Mouse (Mus musculus) MEL (cell line): ENCODE measurements at regions not wholly inside any gene's neighbourhood (a gene's known extent, or its start where the extent isn't known, plus 50 kb on each side); places are given as distances from the start of the nearest gene placed in this dataset.

Source experiments
- DNase-seq: peaks from one replicate; pipeline ENCODE4 v3.0.0; 2011; ENCODE audit warnings: low read depth, low spot score
- H3K27ac ChIP-seq: 2 replicates; pipeline ENCODE4 v1.5.1; 2012; ENCODE audit warnings: low read depth, mild to moderate bottlenecking, control low read depth, low read length, moderate library complexity; ENCODE audit not compliant: control insufficient read depth
- H3K27me3 ChIP-seq, 2 experiments: fragments of 150-350 bp in 1 of 2; sonication (generic) in 1 of 2; 2 replicates each; pipeline ENCODE4 v1.6.1; 2012; ENCODE audit warnings: low read length in 2 of 2, mild to moderate bottlenecking in 2 of 2, improper control_type of control experiment in 1 of 2, moderate library complexity in 1 of 2; ENCODE audit not compliant: insufficient read depth in 2 of 2, control insufficient read depth in 1 of 2
- H3K36me3 ChIP-seq, 2 experiments: 2 replicates each; pipeline ENCODE4 v1.6.1; 2012 to 2014; ENCODE audit warnings: low read length in 2 of 2, improper control_type of control experiment in 1 of 2, inconsistent platforms in 1 of 2, mild to moderate bottlenecking in 1 of 2; ENCODE audit not compliant: insufficient read depth in 2 of 2, control insufficient read depth in 1 of 2
- H3K4me1 ChIP-seq, 2 experiments: fragments of 150-350 bp in 1 of 2; sonication (generic) in 1 of 2; 2 replicates each; pipeline ENCODE4 v1.6.1; 2012; ENCODE audit warnings: low read length in 2 of 2, improper control_type of control experiment in 1 of 2, mild to moderate bottlenecking in 1 of 2; ENCODE audit not compliant: insufficient read depth in 2 of 2, control insufficient read depth in 1 of 2
- H3K4me3 ChIP-seq, 2 experiments: fragments of 150-350 bp in 1 of 2; sonication (generic) in 1 of 2; 2 replicates each; pipeline ENCODE4 v1.5.1; 2012; ENCODE audit warnings: low read depth in 2 of 2, low read length in 2 of 2, mild to moderate bottlenecking in 2 of 2, moderate library complexity in 2 of 2, control low read depth in 1 of 2, improper control_type of control experiment in 1 of 2; ENCODE audit not compliant: control insufficient read depth in 1 of 2, insufficient read depth in 1 of 2
- H3K79me2 ChIP-seq: 2 replicates; pipeline ENCODE4 v1.6.1; 2012; ENCODE audit warnings: mild to moderate bottlenecking, low read length, moderate library complexity; ENCODE audit not compliant: control insufficient read depth, poor library complexity, insufficient read depth
- H3K9ac ChIP-seq: 2 replicates; pipeline ENCODE4 v1.6.1; 2012; ENCODE audit warnings: low read depth, mild to moderate bottlenecking, control low read depth, low read length, moderate library complexity; ENCODE audit not compliant: control insufficient read depth, poor library complexity, severe bottlenecking
- H3K9me3 ChIP-seq: fragments of 150-350 bp; sonication (generic); replicated peaks from 2 replicates; pipeline ENCODE4 v1.6.1; 2012; ENCODE audit warnings: mild to moderate bottlenecking, low read length, improper control_type of control experiment, moderate library complexity; ENCODE audit not compliant: insufficient read depth
- CHD1 ChIP-seq: IDR thresholded peaks from 2 replicates; pipeline ENCODE4 v1.6.1; 2012; ENCODE audit warnings: low read depth, mild to moderate bottlenecking, inconsistent platforms, low read length, improper control_type of control experiment
- CTCF ChIP-seq, 3 experiments: IDR thresholded peaks in 2 of 3; conservative IDR thresholded peaks in 1 of 3; 2 replicates each; pipeline ENCODE4 v1.5.1; 2011 to 2012; ENCODE audit warnings: low read length in 3 of 3, low read depth in 2 of 3, mild to moderate bottlenecking in 2 of 3, improper control_type of control experiment in 1 of 3, inconsistent platforms in 1 of 3, mixed read lengths in 1 of 3, moderate library complexity in 1 of 3; ENCODE audit not compliant: control insufficient read depth in 1 of 3, insufficient read depth in 1 of 3, poor library complexity in 1 of 3, severe bottlenecking in 1 of 3
- ELF1 ChIP-seq: IDR thresholded peaks from 2 replicates; pipeline ENCODE4 v1.6.1; 2014; ENCODE audit warnings: low read depth, mild to moderate bottlenecking, inconsistent platforms, low read length, improper control_type of control experiment, moderate library complexity
- EP300 ChIP-seq, 2 experiments: IDR thresholded peaks; 2 replicates each; pipeline ENCODE4 v1.6.1; 2011; ENCODE audit warnings: improper control_type of control experiment in 2 of 2, low read length in 2 of 2, low read depth in 1 of 2, mild to moderate bottlenecking in 1 of 2
- ETS1 ChIP-seq: IDR thresholded peaks from 2 replicates; pipeline ENCODE4 v1.6.1; 2012; ENCODE audit warnings: low read depth, mild to moderate bottlenecking, inconsistent platforms, low read length, improper control_type of control experiment, moderate library complexity
- GABPA ChIP-seq: IDR thresholded peaks from 2 replicates; pipeline ENCODE4 v1.6.1; 2012; ENCODE audit warnings: low read depth, mild to moderate bottlenecking, inconsistent platforms, low read length, improper control_type of control experiment, moderate library complexity
- GATA1 ChIP-seq: IDR thresholded peaks from 2 replicates; pipeline ENCODE4 v1.6.1; 2011; ENCODE audit warnings: low read depth, low read length, improper control_type of control experiment
- HCFC1 ChIP-seq: IDR thresholded peaks from 2 replicates; pipeline ENCODE4 v1.6.1; 2012; ENCODE audit warnings: low read depth, mild to moderate bottlenecking, inconsistent platforms, low read length, improper control_type of control experiment, moderate library complexity
- KAT2A ChIP-seq: conservative IDR thresholded peaks from 2 replicates; pipeline ENCODE4 v1.6.1; 2012; ENCODE audit warnings: low read depth, low read length, improper control_type of control experiment, inconsistent platforms
- MAFK ChIP-seq: IDR thresholded peaks from 2 replicates; pipeline ENCODE4 v1.6.1; 2011; ENCODE audit warnings: low read depth, mild to moderate bottlenecking, low read length, improper control_type of control experiment, borderline replicate concordance
- MAZ ChIP-seq: IDR thresholded peaks from 2 replicates; pipeline ENCODE4 v1.6.1; 2012; ENCODE audit warnings: low read depth, mild to moderate bottlenecking, inconsistent platforms, low read length, improper control_type of control experiment
- MEF2A ChIP-seq: IDR thresholded peaks from 2 replicates; pipeline ENCODE4 v1.6.1; 2014; ENCODE audit warnings: low read depth, mild to moderate bottlenecking, inconsistent platforms, low read length, improper control_type of control experiment; ENCODE audit not compliant: poor library complexity, insufficient replicate concordance, severe bottlenecking; ENCODE audit errors: extremely low read depth
- MYB ChIP-seq: IDR thresholded peaks from 2 replicates; pipeline ENCODE4 v1.6.1; 2011; ENCODE audit warnings: mild to moderate bottlenecking, low read depth, low read length, improper control_type of control experiment
- MYC ChIP-seq: IDR thresholded peaks from 2 replicates; pipeline ENCODE4 v1.6.1; 2011; ENCODE audit warnings: low read depth, mild to moderate bottlenecking, low read length, improper control_type of control experiment, moderate library complexity
- NELFE ChIP-seq: IDR thresholded peaks from 2 replicates; pipeline ENCODE4 v1.6.1; 2011; ENCODE audit warnings: low read depth, low read length, improper control_type of control experiment
- NRF1 ChIP-seq: IDR thresholded peaks from 2 replicates; pipeline ENCODE4 v1.6.1; 2014; ENCODE audit warnings: low read depth, mild to moderate bottlenecking, inconsistent platforms, low read length, improper control_type of control experiment, moderate library complexity; ENCODE audit not compliant: poor library complexity, insufficient read depth, severe bottlenecking
- POLR2A ChIP-seq, 2 experiments: IDR thresholded peaks; 2 replicates each; pipeline ENCODE4 v1.6.1; 2011 to 2012; ENCODE audit warnings: low read length in 2 of 2, mild to moderate bottlenecking in 2 of 2, control low read depth in 1 of 2, improper control_type of control experiment in 1 of 2, low read depth in 1 of 2, moderate library complexity in 1 of 2; ENCODE audit not compliant: control insufficient read depth in 1 of 2, insufficient read depth in 1 of 2, poor library complexity in 1 of 2
- POLR2AphosphoS2 ChIP-seq: IDR thresholded peaks from 2 replicates; pipeline ENCODE4 v1.6.1; 2011; ENCODE audit warnings: low read length, improper control_type of control experiment
- RAD21 ChIP-seq: IDR thresholded peaks from 2 replicates; pipeline ENCODE4 v1.6.1; 2011; ENCODE audit warnings: mild to moderate bottlenecking, low read depth, low read length, improper control_type of control experiment
- RCOR1 ChIP-seq: IDR thresholded peaks from 2 replicates; pipeline ENCODE4 v1.6.1; 2012; ENCODE audit warnings: low read depth, mild to moderate bottlenecking, inconsistent platforms, low read length, improper control_type of control experiment
- SIN3A ChIP-seq: IDR thresholded peaks from 2 replicates; pipeline ENCODE4 v1.6.1; 2012; ENCODE audit warnings: low read length, improper control_type of control experiment, inconsistent platforms
- USF1 ChIP-seq: IDR thresholded peaks from 2 replicates; pipeline ENCODE4 v1.6.1; 2014; ENCODE audit warnings: low read depth, mild to moderate bottlenecking, inconsistent platforms, low read length, improper control_type of control experiment, moderate library complexity
- USF2 ChIP-seq, 2 experiments: IDR thresholded peaks; 2 replicates each; pipeline ENCODE4 v1.6.1; 2011 to 2012; ENCODE audit warnings: improper control_type of control experiment in 2 of 2, low read length in 2 of 2, borderline replicate concordance in 1 of 2, inconsistent platforms in 1 of 2, low read depth in 1 of 2, mild to moderate bottlenecking in 1 of 2; ENCODE audit not compliant: insufficient read depth in 1 of 2
- ZC3H11A ChIP-seq: IDR thresholded peaks from 2 replicates; pipeline ENCODE4 v1.6.1; 2012; ENCODE audit warnings: low read depth, mild to moderate bottlenecking, inconsistent platforms, low read length, improper control_type of control experiment
- ZKSCAN1 ChIP-seq: IDR thresholded peaks from 2 replicates; pipeline ENCODE4 v1.6.1; 2012; ENCODE audit warnings: low read depth, mild to moderate bottlenecking, inconsistent platforms, low read length, improper control_type of control experiment, moderate library complexity
- ZNF384 ChIP-seq: IDR thresholded peaks from 2 replicates; pipeline ENCODE4 v1.6.1; 2012; ENCODE audit warnings: low read depth, mild to moderate bottlenecking, inconsistent platforms, low read length, improper control_type of control experiment

DNA sequence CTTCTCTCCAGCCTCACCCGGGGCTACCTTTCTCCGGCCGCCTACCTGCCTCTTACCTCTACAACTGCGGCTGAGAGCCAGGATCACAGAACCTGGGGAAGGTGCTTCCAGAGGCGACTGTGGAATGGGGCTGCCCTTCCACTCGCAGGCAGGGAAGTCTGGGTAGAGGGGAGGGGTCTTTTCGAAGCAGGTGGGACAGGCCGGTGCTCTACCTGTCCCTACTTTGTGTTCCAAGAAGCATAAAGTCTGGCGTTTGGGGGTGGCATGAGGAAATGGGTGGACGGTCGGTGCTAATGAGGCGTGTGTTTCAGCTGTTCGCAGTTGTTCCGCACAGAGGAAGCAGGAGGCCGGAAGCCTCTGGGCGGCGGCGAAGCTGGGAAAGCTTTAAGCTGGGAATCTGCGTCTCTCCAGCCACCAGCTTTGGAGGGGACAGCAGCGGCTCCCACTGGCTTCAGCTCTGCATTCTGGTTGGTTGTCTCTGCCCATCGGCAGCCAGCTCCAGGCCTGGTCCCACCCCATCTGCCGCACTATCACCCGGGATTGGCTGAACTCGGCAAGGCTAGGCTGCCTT lies 68.8 kb upstream of the Slc35c1 start:
- no peak overlapping the region for H3K9ac ChIP-seq
- no peak overlapping the region for H3K27ac ChIP-seq
- H3K79me2 ChIP-seq: no peaks in the 10 kb centered on the region
- no peaks in the 10 kb centered on the region for H3K36me3 ChIP-seq
- no peak for TF ChIP-seq EP300 (IDR thresholded peaks at IDR 0.05; ENCODE audit: low read depth in 1 of 2, low read length in 2 of 2)
- no peak for TF ChIP-seq POLR2AphosphoS2
- TF ChIP-seq, all 39 proteins: peak for 0
- Histone ChIP-seq H3K4me1 (no peaks in the 10 kb centered on the region), H3K9me3 (no peaks in the 10 kb centered on the region), H3K4me3 (no peak overlapping the region), H3K27me3 (peaks cover 15 to 28% of the 10 kb centered on the region in 2 experiments)
- DNase-seq: no peak

DNA sequence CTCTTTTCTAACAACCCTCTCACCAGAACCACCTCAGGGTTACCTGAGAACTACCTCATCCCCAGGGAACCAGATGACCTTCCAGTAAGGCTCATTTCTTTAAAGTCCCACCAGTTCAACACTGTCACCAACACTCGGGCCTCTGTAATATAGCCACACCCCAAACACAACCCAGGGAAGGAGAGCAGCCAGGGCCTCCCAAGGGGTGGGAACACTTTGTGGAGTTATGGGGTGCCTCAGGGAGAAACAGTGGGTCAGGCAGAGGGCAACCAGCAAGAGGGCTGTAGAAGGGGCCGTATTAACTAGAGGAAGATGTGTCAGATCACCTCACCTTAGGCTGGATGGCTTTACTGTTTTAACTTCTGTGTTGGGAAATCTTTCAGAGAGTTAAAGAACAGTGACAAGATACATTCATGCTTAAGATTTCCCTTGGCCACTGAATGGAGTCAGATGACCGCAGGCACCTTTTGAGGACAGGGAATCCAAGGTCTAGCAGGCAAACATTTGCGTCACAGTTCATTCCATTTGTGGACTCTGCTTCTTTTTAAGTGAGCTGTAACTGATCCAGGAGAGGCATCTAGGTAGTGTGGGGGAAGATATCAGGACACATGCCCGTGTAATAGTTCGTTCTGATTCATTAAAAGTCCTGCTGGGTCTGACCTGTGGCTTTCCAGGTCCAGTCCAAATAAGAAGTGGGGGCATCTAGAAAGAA lies 67.9 kb upstream of the Slc35c1 start:
- no peaks in the 10 kb centered on the region for H3K79me2 ChIP-seq
- peaks cover 15 to 28% of the 10 kb centered on the region in 2 experiments for H3K27me3 ChIP-seq

DNA sequence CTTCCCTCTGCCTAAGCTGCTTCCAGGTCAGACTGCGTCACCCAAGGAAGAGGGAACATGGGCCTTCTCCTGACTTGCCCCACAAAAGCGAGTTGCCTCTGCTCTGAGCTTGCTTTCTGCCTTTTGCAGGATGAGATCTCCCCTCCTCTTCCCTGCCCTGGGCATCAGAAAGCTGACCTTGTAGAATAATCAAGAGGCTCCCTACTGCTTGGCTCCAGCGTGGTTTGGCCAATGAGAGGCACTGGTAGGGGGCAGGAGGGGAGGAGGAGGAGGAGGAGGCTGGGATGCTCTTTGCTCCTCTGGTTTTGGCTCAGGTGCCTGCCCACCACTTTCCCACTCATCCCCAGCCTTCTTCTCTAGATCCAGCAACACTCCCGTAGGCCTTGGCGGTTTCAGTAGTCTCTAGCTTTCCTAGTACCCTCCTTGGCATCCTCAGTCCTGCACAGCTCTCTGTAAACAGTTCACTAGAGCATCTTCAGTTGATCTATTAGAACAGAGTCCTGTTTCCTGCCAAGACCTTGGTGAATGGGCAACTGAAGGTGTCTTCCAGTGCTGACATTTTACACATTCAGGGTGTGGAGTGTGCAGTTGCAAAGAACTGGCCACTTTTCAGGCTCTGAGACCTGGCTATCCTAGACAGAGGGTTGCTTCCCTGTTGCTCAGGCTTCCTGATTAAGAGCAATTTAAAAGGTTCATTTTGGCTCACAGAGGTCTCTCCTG lies 66.5 kb upstream of the Slc35c1 start:
- DNase-seq: no peak
- H3K9ac ChIP-seq: no peak overlapping the region
- no peak overlapping the region for H3K4me3 ChIP-seq
- no peaks in the 10 kb centered on the region for H3K9me3 ChIP-seq
- H3K4me1 ChIP-seq: no peaks in the 10 kb centered on the region
- peaks cover 12 to 22% of the 10 kb centered on the region in 2 experiments for H3K27me3 ChIP-seq
- no peaks in the 10 kb centered on the region for H3K79me2 ChIP-seq
- H3K27ac ChIP-seq: no peak overlapping the region
- H3K36me3 ChIP-seq: no peaks in the 10 kb centered on the region
- TF ChIP-seq RCOR1 (no peak), USF1 (no peak), MEF2A (no peak), GABPA (no peak), HCFC1 (no peak), USF2 (IDR thresholded peaks at IDR 0.05; ENCODE audit: borderline replicate concordance in 1 of 2, insufficient read depth in 1 of 2, low read depth in 1 of 2, low read length in 2 of 2) (no peak), CHD1 (no peak), EP300 (IDR thresholded peaks at IDR 0.05; ENCODE audit: low read depth in 1 of 2, low read length in 2 of 2) (no peak), NELFE (no peak), MAZ (no peak), NRF1 (no peak), RAD21 (no peak), CTCF (IDR thresholded peaks at IDR 0.05 in 2 of 3, conservative IDR thresholded peaks at IDR 0.05 in 1 of 3; ENCODE audit: control insufficient read depth in 1 of 3, insufficient read depth in 1 of 3, low read depth in 2 of 3, low read length in 3 of 3, poor library complexity in 1 of 3, severe bottlenecking in 1 of 3) (no peak), KAT2A (no peak)

More for the DNA sequence above, 67.9 kb upstream of the Slc35c1 start:
- Histone ChIP-seq H3K27ac (no peak overlapping the region), H3K4me1 (no peaks in the 10 kb centered on the region), H3K4me3 (no peak overlapping the region), H3K9ac (no peak overlapping the region), H3K9me3 (no peaks in the 10 kb centered on the region), H3K36me3 (no peaks in the 10 kb centered on the region)
- no peak for DNase-seq
- no peak for TF ChIP-seq NRF1
- no peak for TF ChIP-seq MYC
- TF ChIP-seq ETS1: no peak
- TF ChIP-seq USF1: no peak
- no peak for TF ChIP-seq ZNF384
- no peak for TF ChIP-seq GABPA
- no peak for TF ChIP-seq MYB
- TF ChIP-seq CHD1: no peak
- no peak for TF ChIP-seq CTCF (IDR thresholded peaks at IDR 0.05 in 2 of 3, conservative IDR thresholded peaks at IDR 0.05 in 1 of 3; ENCODE audit: control insufficient read depth in 1 of 3, insufficient read depth in 1 of 3, low read depth in 2 of 3, low read length in 3 of 3, poor library complexity in 1 of 3, severe bottlenecking in 1 of 3)
- TF ChIP-seq ELF1: no peak
- TF ChIP-seq SIN3A: no peak
- no peak for TF ChIP-seq ZKSCAN1
- no peak for TF ChIP-seq GATA1
- no peak for TF ChIP-seq ZC3H11A
- TF ChIP-seq POLR2A (IDR thresholded peaks at IDR 0.05; ENCODE audit: control insufficient read depth in 1 of 2, insufficient read depth in 1 of 2, low read depth in 1 of 2, low read length in 2 of 2, poor library complexity in 1 of 2): no peak
- no peak for TF ChIP-seq MAFK
- no peak for TF ChIP-seq NELFE
- no peak for TF ChIP-seq HCFC1
